Mouse (Mus musculus): Measurements from ENCODE around the gene Ptprn2.

Gene Ptprn2

GRCm38 (mm10) chr12:117229442-117229841 is 743.9 kb downstream of the Ptprn2 start:
- CTCF ChIA-PET: no interaction called here

GRCm38 (mm10) chr12:117230282-117230681 is 744.8 kb downstream of the Ptprn2 start:
- CTCF ChIA-PET: no interaction called here

DNA sequence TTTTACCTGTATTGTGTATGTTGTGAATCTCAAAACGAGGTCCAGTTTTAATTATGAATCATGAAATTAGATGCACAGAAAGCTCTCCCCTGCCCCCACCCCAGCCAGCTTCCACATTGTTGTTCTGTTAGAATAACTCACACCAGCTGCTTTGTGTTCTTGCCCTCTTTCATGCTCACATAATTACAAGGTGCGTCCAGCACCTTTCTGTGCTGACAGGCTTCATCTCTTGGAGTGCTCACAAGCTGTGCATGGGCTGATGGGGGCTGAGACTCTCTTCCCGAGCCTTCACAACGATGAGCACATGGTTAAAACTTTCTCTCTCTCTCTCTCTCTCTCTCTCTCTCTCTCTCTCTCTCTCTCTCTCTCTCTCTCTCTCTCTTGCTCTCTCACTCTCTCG is 746.3 kb downstream of the Ptprn2 start:
- CTCF ChIA-PET: no interaction called here

- CTCF ChIA-PET: no interaction called here
Observed at GRCm38 (mm10) chr12:117235114-117235513, 749.6 kb downstream of the Ptprn2 start.

GRCm38 (mm10) chr12:117236020-117236734 is 750.7 kb downstream of the Ptprn2 start:
- CTCF ChIA-PET: no interaction called here

- CTCF ChIA-PET: no interaction called here
Observed at GRCm38 (mm10) chr12:117236981-117237380, 751.5 kb downstream of the Ptprn2 start.

DNA sequence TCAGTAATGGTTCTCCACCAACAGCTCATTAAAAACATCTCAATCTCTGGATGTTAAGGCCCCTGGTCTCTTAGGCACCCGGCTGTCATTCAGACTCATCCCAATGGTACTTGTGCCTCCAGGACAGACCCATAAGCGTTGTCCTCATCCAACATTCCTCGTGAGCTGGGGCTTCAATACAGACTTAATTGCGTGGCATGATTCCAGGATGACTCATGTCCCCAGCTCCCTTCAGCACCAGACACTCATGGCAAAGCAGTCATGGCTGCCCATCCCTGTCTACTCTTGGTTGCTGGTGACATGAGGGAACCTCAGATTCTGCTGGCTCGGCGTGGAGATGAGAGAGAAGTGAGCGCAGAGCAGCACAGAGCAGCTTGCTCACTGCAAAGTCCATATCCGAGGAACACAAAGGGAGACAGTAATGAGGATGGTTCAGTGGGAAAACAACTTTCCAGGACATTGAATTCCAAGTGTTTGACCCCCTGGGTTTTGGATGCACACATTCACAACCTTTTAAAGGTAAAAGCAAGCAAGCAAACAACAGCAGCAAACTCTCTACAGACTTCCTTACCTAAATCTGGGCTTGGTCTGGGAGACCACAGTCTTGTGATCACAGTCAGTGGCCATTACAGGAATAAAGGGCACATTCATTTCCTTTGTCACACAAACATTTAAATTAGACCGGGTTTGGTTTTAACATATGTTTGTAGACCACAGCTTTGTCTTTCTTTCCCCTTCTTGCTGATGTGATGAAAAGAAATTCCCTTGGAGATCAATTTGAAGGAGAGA is 754.6 kb downstream of the Ptprn2 start:
- CTCF ChIA-PET: no interaction called here

DNA sequence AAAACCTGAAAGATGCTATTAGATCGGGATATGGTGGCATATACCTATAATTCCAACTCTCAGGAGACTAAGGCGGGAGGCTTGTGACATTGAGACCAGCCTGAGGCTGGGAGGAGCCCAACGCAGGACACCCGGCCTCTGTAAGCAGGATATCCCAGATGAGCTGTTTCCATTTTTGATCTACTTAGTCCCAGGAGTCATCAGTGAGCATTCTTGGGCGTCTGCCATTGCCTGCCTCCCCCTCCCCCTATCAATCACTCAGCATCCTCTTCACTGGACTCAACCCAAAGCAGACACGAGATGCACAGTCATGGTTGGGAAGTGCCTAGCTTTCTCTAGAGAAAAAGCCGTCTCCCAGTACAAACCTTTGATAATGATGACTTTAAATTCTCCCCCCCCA is 756.7 kb downstream of the Ptprn2 start:
- CTCF ChIA-PET: no interaction called here

GRCm38 (mm10) chr12:117245885-117246478 is 760.5 kb downstream of the Ptprn2 start:
- CTCF ChIA-PET: no interaction called here

DNA sequence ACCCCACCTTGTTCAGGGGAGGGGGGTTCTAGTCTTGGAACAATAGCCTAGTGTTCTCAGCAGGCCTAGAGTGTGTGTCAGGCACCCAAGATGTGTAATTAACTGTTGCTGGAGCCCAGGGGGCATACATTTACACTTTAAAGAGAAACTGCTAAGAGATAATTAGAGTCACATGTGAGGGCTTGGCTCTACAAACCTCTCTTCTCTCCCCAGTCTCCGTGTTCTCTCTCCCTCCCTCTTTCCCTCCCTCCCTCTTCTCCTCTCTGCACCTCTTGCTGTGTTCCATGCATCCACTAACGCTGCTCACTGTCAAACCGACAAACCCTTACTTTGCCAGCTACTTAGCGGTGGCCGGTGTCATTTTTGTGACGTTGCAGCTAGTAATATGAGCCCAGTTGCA is 764.9 kb downstream of the Ptprn2 start:
- CTCF ChIA-PET: no interaction called here

- CTCF ChIA-PET: no interaction called here
Observed at GRCm38 (mm10) chr12:117251663-117252425, 766.3 kb downstream of the Ptprn2 start.

GRCm38 (mm10) chr12:117252426-117252779 is 766.9 kb downstream of the Ptprn2 start:
- CTCF ChIA-PET: no interaction called here

DNA sequence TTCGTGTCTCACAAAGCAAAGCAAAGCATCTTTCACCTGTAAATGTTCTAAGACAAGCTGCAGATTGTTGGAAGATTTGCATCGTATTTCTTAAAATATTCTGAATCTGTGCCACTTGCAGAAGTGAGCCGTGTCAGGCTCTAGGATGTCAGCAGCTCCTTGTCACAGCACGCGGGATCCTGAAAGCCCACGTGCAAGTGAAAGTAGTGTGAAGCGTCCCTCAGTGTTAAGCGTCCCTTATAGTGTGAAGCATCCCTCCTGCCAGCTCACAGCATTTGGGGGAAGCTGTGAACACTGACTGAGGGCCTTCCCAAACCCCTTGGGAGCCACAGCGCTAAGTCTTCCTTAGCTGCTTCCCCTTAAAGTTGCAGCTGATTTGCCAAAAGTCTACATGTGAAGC is 768.8 kb downstream of the Ptprn2 start:
- CTCF ChIA-PET: no interaction called here

- CTCF ChIA-PET: no interaction called here
Observed at GRCm38 (mm10) chr12:117255325-117255724, 769.8 kb downstream of the Ptprn2 start.

GRCm38 (mm10) chr12:117255776-117256342 is 770.3 kb downstream of the Ptprn2 start:
- CTCF ChIA-PET: no interaction called here

- CTCF ChIA-PET: no interaction called here
Observed at GRCm38 (mm10) chr12:117256849-117257204, 771.3 kb downstream of the Ptprn2 start.

DNA sequence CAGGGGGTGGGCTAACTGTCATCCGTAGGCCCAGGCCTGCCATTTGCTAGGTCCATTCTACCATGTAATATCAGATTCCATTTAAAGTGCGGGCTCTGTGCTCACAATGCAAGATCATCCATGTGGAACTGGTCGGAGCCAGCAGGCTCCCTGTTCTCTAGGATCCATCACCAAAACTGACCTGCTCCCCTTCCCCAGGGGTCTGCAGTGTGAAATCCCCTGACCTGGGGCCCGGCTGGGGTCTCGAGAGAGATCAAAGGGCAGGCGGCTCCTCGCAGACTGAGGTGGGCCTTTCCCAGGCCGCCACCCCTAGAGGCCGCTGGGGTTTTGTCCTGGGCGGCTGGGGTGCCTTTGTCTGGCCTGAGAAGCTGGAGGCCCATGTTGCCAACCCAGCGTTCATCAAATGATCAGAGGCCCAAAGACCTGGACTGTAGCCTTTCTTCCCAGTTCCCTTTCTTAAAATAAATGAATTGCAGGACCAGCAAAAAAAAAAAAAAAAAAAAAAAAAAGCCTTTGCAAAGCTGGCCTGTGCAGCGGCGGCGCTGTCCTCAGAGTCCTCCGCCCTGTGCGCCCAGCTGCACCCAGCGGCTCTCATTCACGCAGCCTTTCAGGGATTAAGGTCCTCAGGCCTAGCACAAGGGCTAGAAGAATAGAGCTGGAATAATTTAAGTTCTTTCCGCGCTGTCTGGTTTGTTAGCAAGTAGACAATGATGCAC is 771.8 kb downstream of the Ptprn2 start:
- CTCF ChIA-PET: no interaction called here

- CTCF ChIA-PET: no interaction called here
Observed at GRCm38 (mm10) chr12:117257921-117258497, 772.5 kb downstream of the Ptprn2 start.

DNA sequence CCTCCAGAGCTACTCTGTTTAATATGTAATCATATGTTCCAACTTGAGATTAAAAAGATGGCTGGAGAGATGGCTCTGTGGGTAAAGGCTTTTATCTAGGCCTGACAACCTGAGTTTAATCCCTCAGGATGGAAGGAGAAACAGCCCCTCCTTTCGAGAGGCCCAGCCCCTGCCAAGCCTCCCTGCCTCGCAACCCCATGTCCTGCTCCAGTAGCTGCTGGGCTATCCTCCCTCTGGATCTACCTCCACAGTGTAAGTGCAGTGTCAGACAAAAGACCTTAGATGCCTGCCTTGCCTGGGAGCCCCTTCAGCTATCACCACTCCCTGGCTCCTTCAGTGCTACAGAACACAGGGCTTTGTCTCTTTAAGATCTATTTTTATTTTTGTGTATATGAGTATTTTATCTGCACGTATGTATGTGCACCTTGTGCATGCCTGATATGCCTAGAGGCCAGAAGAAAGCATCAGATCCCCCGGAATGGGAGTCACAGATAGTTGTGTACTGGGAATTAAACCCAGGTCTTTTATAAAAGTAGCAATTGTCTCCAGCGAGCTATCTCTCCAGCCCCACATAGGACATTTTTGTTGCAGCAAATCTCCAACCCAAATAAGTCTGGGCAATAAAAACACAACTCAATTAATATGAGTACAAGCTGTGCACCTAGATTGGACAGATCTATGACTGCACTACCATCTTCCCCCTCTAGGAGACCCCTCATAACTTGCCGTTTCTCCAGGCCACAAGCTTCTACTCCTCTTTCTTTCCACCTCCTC is 775.1 kb downstream of the Ptprn2 start:
- CTCF ChIA-PET: interaction anchor here (0.6 kb wide), 1 partner anchor 74 kb away, joined by 4 read pairs; no protein-coding TSS in a partner anchor

GRCm38 (mm10) chr12:117261165-117261440 is 775.6 kb downstream of the Ptprn2 start:
- CTCF ChIA-PET: no interaction called here

- CTCF ChIA-PET: no interaction called here
Observed at GRCm38 (mm10) chr12:117262003-117262402, 776.5 kb downstream of the Ptprn2 start.
